Mouse (Mus musculus) midbrain, embryonic 16.5 days (tissue): Measurements from ENCODE around the gene Pafah1b2. TPM values are rescaled to one million over a fixed set of nuclear protein-coding genes. Genes with fewer than 3 reads are reported as not detected.

Source experiments
- ATAC-seq: fragments of 200-750 bp; cut with Nextera tagmentation; 2 replicates; pipeline ENCODE4 v1.8.0; 2017; ENCODE audit warnings: moderate TSS enrichment
- H3K27ac ChIP-seq: fragments of 300-500 bp; sonication (generic); 2 replicates; pipeline ENCODE4 v1.5.1; 2014; ENCODE audit warnings: mild to moderate bottlenecking, low read length, mixed read lengths
- H3K27me3 ChIP-seq: fragments of 300-500 bp; sonication (generic); 2 replicates; pipeline ENCODE4 v1.6.1; 2014; ENCODE audit warnings: low read depth, low read length, mixed read lengths; ENCODE audit not compliant: control insufficient read depth, insufficient read depth
- H3K36me3 ChIP-seq: fragments of 300-500 bp; sonication (generic); 2 replicates; pipeline ENCODE4 v1.6.1; 2014; ENCODE audit warnings: mild to moderate bottlenecking, low read length, moderate library complexity, mixed read lengths; ENCODE audit not compliant: control insufficient read depth, insufficient read depth
- H3K4me1 ChIP-seq: fragments of 300-500 bp; sonication (generic); 2 replicates; pipeline ENCODE4 v1.6.1; 2014; ENCODE audit warnings: mild to moderate bottlenecking, low read length, mixed read lengths; ENCODE audit not compliant: control insufficient read depth, insufficient read depth
- H3K4me2 ChIP-seq: fragments of 300-500 bp; sonication (generic); 2 replicates; pipeline ENCODE4 v1.6.1; 2014; ENCODE audit warnings: mild to moderate bottlenecking, low read length, mixed read lengths
- H3K4me3 ChIP-seq: fragments of 300-500 bp; sonication (generic); 2 replicates; pipeline ENCODE4 v1.5.1; 2014; ENCODE audit warnings: low read depth, mild to moderate bottlenecking, low read length, moderate library complexity, mixed read lengths
- H3K9ac ChIP-seq: fragments of 300-500 bp; sonication (generic); 2 replicates; pipeline ENCODE4 v1.6.1; 2014; ENCODE audit warnings: low read depth, low read length, mixed read lengths
- H3K9me3 ChIP-seq: fragments of 300-500 bp; sonication (generic); replicated peaks from 2 replicates; pipeline ENCODE4 v1.6.1; 2014; ENCODE audit warnings: mild to moderate bottlenecking, low read length, mixed read lengths; ENCODE audit not compliant: control insufficient read depth, poor library complexity, severe bottlenecking
- WGBS: fragments of 180-500 bp; shearing (Covaris S2); extraction: QIAGEN DNeasy Blood & Tissue Kit; methylation state at CpG from one replicate; pipeline ENCODE4 v1.1.7; 2014; 5-methylcytosine and 5-hydroxymethylcytosine counted together
- polyA plus RNA-seq: library from polyadenylated mRNA; unstranded; fragments of >200 nt; fragmentation: Nextera tagmentation; extraction: Ambion mirVana; gene quantifications from 2 replicates; pipeline ENCODE4 v1.2.1, GENCODE M21; 2015

The Pafah1b2 gene
- polyA plus RNA-seq, 1 experiment from 2014 or later = 287 TPM

DNA sequence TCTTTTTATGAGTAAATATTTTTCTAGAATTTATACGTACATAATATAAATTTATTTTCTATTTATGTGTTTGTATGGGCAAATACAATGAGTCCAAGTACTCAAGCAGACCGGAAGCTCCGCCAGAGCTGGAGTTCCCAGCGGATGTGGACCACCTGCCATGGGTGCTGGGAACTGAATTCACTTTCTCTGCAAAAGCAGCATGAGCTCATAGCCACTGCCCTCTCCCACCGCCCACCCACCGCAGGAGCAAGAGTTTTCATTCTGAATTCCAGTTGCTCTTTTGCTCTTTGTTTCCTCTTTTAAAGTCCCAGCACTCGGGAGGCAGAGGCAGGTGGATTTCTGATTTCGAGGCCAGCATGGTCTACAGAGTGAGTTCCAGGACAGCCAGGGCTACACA, 31.1 kb upstream of the Pafah1b2 start:
- no peak for ATAC-seq
- no peak overlapping the region for H3K27ac ChIP-seq
- H3K9ac ChIP-seq = no peak overlapping the region
- no peaks in the 10 kb centered on the region for H3K36me3 ChIP-seq
- H3K9me3 ChIP-seq = no peaks in the 10 kb centered on the region
- H3K27me3 ChIP-seq = no peaks in the 10 kb centered on the region
- no peaks in the 10 kb centered on the region for H3K4me1 ChIP-seq
- H3K4me3 ChIP-seq = no peak overlapping the region
- H3K4me2 ChIP-seq = no peak overlapping the region
- 87% methylated on average over 8 of the region's 8 CpGs for WGBS

DNA sequence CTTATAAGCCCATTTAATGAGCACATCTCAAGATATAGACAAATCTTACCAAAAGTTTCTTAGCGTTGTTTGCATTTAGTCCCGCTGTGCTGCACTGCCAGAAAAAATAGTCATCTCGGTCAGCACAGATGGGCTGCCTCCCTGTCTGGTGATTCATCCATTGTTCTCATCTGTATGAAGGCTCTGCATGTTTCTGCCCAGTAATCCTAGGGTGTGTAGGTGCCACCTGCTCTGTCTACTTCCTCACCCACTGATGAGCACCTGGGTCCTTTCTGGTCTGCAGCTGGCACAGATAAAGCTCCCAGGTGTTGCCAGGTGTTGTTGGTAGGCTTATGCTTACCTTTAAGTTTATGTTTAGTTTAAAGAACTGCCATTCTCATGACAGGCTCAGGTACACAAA, 29.9 kb upstream of the Pafah1b2 start:
- no peak overlapping the region for H3K27ac ChIP-seq

DNA sequence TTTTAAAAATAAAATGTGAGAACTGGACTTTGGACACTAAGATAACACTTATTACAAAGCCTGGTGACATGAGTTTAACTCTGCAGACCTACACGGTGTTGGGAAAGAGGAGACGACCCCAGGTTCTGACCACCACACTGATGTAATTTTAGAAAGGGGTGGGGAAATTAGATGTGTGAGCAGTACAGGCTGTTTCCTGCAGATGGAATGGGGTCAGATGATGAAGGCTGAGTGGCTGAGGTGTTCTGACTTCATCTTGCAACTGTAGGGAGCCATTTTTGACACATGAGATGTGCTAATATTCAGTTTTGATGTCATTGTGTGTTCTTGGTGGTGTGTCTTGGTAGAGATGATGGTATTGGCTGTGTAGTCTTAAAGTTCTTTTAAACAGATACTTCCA, 28.7 kb upstream of the Pafah1b2 start:
- Histone ChIP-seq H3K9me3 (no peaks in the 10 kb centered on the region), H3K4me2 (no peak overlapping the region), H3K9ac (no peak overlapping the region), H3K4me3 (no peak overlapping the region), H3K4me1 (no peaks in the 10 kb centered on the region), H3K27ac (no peak overlapping the region), H3K27me3 (no peaks in the 10 kb centered on the region), H3K36me3 (no peaks in the 10 kb centered on the region)
- WGBS = 96% methylated on average over 2 of the region's 2 CpGs
- ATAC-seq = no peak

More for the DNA sequence above, 29.9 kb upstream of the Pafah1b2 start:
- Histone ChIP-seq H3K27me3 (no peaks in the 10 kb centered on the region), H3K4me1 (no peaks in the 10 kb centered on the region), H3K4me3 (no peak overlapping the region), H3K4me2 (no peak overlapping the region), H3K36me3 (no peaks in the 10 kb centered on the region), H3K9ac (no peak overlapping the region), H3K9me3 (no peaks in the 10 kb centered on the region)
- ATAC-seq = no peak
- 71% methylated on average over 3 of the region's 3 CpGs for WGBS

DNA sequence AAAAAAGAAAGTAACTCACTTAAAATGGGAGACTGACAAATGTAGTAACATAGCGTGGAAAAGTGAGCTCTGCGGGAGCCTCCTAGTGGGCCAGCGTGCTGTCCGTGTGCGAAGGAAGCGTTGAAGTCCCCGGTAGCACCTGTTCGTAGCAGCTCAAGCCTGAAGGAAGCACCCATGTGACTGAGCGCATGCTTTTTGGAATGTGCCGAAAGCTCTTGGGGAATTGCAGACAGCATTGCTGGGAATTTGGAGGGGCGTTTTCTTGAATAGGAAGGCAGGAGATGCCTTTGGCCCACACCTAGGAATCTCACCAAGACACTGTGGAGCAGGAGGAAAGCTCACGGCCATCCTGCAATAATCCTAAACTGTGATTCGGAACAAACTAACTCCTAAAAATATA, 26.3 kb upstream of the Pafah1b2 start:
- H3K27ac ChIP-seq = no peak overlapping the region
- H3K9ac ChIP-seq = no peak overlapping the region
- no peaks in the 10 kb centered on the region for H3K9me3 ChIP-seq
- H3K27me3 ChIP-seq = no peaks in the 10 kb centered on the region
- no peak for ATAC-seq
- WGBS = 95% methylated on average over 13 of the region's 13 CpGs
- H3K36me3 ChIP-seq = no peaks in the 10 kb centered on the region
- H3K4me3 ChIP-seq = no peak overlapping the region
- H3K4me1 ChIP-seq = no peaks in the 10 kb centered on the region
- no peak overlapping the region for H3K4me2 ChIP-seq

DNA sequence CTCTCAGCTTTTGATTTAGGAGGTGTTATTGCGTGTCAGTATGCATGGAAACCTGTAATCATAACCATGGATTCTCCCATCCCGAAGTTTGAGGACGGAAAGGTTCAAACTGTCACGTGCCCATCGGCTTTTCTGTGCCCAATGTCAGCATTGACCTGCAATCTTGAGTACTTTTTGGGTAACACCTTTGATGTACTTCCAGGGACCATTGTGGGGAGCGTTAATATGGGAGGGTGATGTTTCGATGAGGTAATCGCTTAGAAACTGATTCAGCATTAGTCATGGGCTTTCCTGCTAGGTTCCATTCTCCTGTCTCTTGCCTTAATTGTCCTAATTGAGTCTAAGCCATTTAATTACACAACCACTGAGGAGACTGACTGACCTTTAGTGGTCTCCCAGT, 24.4 kb upstream of the Pafah1b2 start:
- Histone ChIP-seq H3K9ac (no peak overlapping the region), H3K4me2 (no peak overlapping the region), H3K9me3 (no peaks in the 10 kb centered on the region), H3K4me1 (peaks cover 5% of the 10 kb centered on the region), H3K27ac (no peak overlapping the region), H3K27me3 (no peaks in the 10 kb centered on the region), H3K4me3 (no peak overlapping the region), H3K36me3 (no peaks in the 10 kb centered on the region)
- ATAC-seq = no peak
- WGBS = 96% methylated on average over 8 of the region's 8 CpGs

DNA sequence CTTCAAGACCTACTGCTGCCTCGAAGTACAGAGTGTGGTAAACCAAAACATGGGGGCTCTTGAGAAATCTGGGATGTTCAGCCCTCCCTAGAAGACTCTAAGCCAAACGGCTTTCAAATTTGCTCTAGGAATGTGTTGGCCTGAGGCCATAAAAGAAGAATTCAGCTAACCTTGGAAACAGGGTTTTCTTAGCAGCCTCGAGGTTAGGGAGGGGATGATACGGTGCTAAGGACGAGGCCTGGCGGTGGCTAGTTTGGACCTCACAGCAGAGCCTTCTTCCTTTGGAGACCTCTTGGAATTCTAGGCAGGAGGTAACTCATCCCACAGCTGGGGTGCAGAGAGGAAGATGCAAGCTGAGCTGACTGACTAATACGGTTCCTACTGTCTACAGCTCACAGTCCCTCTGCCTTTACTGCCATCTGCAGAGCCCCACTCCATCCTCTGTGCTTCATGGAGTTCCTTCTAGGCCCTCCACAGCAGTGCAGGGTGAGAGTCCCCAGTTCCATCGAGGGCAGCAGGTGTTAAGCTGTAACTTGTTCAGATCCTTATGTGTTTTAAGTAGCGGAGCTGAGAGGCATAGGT, 22.9 kb upstream of the Pafah1b2 start:
- no peak overlapping the region for H3K9ac ChIP-seq
- no peak overlapping the region for H3K27ac ChIP-seq
- no peak for ATAC-seq
- H3K4me3 ChIP-seq = no peak overlapping the region
- H3K4me2 ChIP-seq = no peak overlapping the region
- WGBS = 78% methylated on average over 9 of the region's 9 CpGs
- no peaks in the 10 kb centered on the region for H3K27me3 ChIP-seq
- no peaks in the 10 kb centered on the region for H3K36me3 ChIP-seq
- H3K4me1 ChIP-seq = peaks cover 6% of the 10 kb centered on the region
- H3K9me3 ChIP-seq = no peaks in the 10 kb centered on the region

DNA sequence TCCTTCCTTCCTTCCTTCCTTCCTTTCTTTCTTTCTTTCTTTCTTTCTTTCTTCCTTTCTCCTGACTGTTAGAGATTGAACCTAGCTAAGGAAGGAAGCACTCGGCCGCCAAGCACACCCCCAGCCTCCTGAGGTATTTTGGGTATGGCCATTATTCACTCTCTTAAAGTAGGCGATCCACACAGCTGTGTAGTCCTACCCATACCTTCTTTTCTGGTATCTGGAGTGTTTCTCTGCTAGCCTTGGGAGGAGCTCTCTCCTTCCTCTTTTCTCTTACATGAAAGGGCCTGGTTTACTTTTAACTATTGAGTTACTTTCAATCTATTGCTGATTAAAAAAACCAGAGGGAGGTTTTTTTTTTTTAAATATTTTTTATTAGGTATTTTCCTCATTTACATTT, 21.4 kb upstream of the Pafah1b2 start:
- no peak for ATAC-seq
- H3K9ac ChIP-seq = no peak overlapping the region
- no peak overlapping the region for H3K4me3 ChIP-seq
- peaks cover 6% of the 10 kb centered on the region for H3K4me1 ChIP-seq
- no peak overlapping the region for H3K4me2 ChIP-seq
- WGBS = 94% methylated on average over 3 of the region's 3 CpGs
- H3K27ac ChIP-seq = no peak overlapping the region
- H3K27me3 ChIP-seq = no peaks in the 10 kb centered on the region
- no peaks in the 10 kb centered on the region for H3K36me3 ChIP-seq
- no peaks in the 10 kb centered on the region for H3K9me3 ChIP-seq

DNA sequence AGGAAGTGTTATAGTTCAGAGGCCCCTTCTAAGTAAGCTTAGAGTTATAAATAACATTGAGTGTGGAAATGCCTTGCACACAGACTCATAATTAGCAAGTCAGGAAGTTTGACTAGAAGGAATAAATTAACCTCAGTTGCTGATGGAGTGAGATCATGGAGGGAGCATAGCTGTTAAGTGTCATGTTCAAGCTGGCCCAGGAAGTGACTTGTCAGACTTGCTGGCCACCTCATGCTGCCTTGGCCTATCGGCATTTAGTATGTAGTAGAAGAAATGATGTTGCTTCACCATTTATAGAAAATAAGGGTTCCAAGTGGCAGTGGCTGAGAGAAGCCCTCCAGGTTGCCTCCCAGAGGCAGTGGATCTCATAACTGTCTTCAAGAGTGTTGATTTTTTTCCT, 20.6 kb upstream of the Pafah1b2 start:
- no peaks in the 10 kb centered on the region for H3K27me3 ChIP-seq
- H3K36me3 ChIP-seq = no peaks in the 10 kb centered on the region
- H3K4me3 ChIP-seq = no peak overlapping the region
- H3K27ac ChIP-seq = no peak overlapping the region
- ATAC-seq = no peak
- no peak overlapping the region for H3K9ac ChIP-seq
- no peak overlapping the region for H3K4me2 ChIP-seq
- H3K9me3 ChIP-seq = no peaks in the 10 kb centered on the region
- H3K4me1 ChIP-seq = peaks cover 6% of the 10 kb centered on the region
- WGBS = 85% methylated on average over 1 of the region's 1 CpGs

DNA sequence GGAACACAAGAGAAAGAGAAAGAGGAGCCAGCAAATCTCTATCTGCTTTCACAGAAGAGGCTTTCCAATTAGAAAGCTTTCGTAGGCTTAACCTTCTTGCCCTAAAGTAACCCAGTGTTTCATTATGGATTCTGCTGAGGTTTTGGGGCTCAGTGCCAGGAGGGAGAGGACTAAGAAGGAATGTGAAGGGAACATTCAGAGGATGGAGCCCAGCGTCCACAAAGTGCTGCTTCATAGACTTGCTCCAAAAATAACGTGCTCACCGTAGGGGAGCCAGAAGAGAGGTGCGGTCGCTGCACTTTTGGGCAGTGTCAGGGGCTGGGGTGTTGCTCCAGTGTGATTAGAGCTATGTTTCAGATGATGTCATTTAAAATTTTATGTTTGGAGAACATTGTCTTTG, 19.7 kb upstream of the Pafah1b2 start:
- no peaks in the 10 kb centered on the region for H3K9me3 ChIP-seq
- H3K36me3 ChIP-seq = no peaks in the 10 kb centered on the region
- ATAC-seq = no peak
- H3K27ac ChIP-seq = no peak overlapping the region
- H3K4me3 ChIP-seq = no peak overlapping the region
- no peak overlapping the region for H3K4me2 ChIP-seq
- 69% methylated on average over 6 of the region's 6 CpGs for WGBS
- H3K4me1 ChIP-seq = peaks cover 8% of the 10 kb centered on the region
- H3K27me3 ChIP-seq = no peaks in the 10 kb centered on the region
- no peak overlapping the region for H3K9ac ChIP-seq
